Mouse (Mus musculus): Measurements from ENCODE around the gene Eif2s2.

Gene Eif2s2

DNA sequence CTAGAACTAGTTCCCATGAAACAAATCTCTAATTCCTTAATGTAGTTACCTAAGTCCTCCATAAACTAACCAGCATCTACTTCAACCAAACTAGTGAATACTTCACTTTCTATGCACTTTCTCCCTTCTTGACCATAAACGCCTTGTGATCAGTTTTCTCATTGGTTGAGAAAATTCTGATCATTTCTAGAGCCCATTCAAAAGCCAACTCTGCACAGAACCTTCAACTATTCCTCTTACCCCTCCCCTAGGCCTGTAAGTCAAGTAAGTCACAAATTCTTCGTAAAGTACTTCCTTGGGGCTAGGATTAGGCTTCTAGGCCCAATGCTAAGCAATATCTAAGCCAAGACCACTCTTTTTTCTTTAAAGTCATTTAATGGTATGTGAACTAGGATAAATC, 1.1 kb downstream of the Eif2s2 start:
- DNase-seq, result no peak

DNA sequence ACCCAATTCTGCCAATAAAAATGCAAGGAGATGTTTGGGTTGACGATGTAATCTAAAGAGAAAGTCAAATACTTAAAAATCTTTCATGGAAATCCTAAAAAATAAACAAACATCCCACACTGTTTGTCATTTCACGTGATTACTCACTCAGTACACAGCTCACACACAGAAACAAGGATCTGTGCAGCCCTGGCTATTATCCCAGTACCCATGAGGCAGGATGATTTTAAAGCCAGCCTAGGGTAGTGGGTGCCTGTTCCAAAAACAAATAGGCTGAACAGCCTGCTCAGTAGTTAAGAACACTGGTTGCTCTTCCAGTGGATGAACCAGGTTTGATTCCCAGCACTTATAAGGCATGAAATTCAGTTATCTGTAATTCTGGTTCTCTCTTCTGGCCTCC, 16.1 kb downstream of the Eif2s2 start:
- no peak for DNase-seq

DNA sequence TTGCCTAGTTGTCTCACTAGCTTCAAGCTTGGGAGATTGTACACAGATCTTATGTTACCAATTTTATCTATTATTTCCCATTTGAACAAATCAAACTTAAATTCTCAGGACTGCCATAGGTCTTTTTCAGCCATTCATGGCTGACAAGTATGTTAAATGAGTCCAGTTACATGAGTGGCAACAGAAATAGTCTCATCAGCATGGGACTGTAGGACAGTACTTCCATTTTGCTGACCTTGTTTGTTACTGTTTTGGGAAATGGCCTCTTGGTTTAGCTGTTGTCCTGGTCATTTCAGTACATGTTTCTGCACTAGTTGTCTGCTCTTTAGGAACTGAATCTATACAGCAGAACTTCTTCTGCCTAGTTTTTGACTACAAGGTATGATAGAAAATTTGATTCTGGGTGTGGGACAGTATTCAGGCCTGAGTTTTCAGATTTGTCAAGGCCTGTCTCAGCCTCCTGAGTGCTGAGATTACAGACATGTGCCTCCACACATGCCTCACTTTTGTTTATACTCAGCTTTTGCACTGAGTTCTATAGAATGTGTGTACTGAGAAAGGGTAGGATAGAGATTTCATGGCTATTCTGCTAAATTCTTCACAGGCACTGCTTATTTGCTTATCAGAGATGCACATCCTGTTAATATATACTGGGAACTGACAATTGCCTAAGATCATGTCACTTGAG, 22.6 kb downstream of the Eif2s2 start:
- no peak for DNase-seq

- DNase-seq, result no peak
Measured at GRCm38 (mm10) chr2:154868106-154868505, 24.6 kb downstream of the Eif2s2 start.

DNA sequence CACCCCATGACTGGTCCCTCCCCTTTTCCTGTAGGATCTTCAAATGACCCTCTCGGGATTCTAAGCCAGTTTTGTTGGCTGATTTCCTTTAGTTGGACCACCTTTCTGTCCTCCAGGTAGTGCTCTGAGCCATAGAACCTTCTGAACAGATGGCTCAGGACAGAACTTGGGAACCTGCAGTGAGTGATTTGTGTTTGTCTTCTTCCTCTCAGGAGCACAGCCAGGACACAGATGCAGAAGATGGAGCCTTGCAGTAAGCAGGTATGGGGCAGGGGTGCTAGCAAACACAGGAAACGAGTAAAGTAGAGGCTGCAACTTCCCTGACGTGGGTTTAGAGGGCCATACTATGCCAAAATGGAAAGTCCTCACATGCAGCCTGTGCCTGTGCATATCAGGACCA, 27.0 kb downstream of the Eif2s2 start:
- no peak for DNase-seq

DNA sequence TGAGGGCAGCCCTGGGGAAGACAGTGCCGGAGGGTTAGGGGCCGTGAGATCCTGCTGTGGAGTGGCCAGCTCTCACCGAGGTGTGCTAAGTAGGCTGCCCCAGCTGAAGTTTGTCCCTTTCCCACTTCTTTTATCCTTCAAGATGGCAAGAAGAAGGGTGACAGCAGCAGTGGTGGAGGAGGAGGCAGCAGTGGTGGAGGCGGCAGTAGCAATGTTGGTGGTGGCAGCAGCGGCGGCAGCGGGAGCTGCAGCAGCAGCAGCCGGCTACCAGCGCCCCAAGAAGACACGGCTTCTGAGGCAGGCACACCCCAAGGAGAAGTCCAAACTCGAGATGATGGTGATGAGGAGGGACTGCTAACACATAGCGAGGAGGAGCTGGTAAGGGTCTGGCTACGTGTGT, 29.1 kb downstream of the Eif2s2 start:
- no peak for DNase-seq

DNA sequence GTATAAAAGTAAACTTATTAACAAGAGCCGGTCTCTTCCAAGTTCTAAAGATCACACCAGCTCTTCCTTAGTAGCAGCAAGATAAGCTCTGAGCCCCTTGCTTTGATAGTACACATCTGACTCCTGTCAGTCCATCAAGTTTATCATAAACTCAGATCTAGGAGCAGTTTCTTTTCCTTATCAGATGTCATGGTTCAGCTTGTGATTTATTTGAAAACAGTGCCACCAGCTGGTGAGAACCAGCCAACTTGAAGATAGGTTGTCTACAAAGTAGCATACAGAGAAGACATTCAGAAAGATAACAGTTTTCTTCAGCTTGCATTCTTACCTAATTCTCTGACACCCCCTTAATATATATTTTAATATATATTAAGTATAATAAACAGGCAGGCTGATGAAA, 37.4 kb downstream of the Eif2s2 start:
- peak in 1 of 2 experiments; percentile 62 for DNase-seq

- DNase-seq, result no peak
Measured at GRCm38 (mm10) chr2:154848086-154848485, 44.6 kb downstream of the Eif2s2 start.

- no peak for DNase-seq
Measured at GRCm38 (mm10) chr2:154836537-154836936, 56.2 kb downstream of the Eif2s2 start.

- no peak for DNase-seq
Measured at GRCm38 (mm10) chr2:154834149-154834865, 58.4 kb downstream of the Eif2s2 start.

DNA sequence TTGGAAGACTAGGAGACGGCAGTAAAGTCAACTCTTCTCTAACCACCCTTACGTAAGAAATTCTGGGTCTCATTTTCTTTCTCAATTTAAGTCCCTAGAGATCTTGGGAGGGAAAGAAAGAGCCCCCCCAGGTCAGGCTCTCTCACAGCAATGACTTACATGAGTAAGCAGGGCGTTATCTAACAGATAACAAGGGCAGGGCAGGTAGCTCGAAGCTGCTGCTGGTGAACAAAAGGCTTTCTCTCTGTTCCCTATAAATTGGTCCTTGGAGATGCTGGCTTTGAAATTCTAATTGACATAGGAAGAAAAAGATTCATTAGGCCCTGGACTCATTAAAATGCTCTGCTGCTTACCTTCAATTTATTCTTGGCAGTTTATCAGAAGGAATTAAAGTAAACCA, 60.3 kb downstream of the Eif2s2 start:
- no peak for DNase-seq

DNA sequence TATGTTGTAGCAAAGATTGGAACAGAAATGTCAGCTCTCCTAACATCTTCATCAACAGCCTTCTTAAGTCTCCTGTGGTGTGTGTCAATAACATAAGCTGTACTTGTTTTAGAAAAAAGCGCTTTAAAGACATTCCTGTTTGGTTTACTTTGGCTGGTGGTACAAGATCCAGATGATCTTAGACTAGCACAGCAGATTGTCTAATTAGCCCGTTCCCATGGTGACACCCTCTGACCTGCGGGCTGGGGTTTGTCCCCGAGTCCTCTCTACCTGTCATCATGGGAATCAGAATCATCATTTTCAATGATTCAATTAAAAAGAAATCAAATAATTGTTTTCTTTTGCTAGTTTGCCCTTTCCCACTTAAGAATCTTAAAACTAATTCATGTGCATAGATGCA, 65.2 kb downstream of the Eif2s2 start:
- no peak for DNase-seq

DNA sequence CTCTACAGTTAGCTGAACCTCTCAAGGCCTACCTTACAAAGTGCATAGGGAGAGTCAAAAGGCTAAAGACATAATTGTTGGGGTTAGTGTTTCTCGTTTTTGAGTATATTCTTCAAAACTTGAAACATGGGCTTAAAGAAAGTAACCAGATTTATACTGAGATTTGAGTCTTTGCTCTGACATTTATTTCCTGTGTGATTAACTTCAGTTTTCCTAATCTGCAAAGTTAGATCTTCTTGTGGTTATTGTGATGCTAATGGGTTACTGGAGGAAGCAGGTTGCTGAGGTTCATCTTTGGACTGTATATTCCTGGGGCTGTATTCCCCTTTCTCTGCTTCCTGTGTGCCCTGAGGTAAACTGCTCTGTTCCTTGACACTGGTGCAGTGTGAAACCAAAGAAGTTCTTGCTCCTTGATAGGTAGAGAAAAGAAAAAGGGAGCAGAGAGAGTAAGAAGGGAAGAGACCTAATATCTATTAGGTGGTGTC, 66.6 kb downstream of the Eif2s2 start:
- DNase-seq, result no peak
